Mouse (Mus musculus) heart, postnatal 10 days (tissue): ENCODE measurements around the gene Cxxc4. TPM values are rescaled to one million over a fixed set of nuclear protein-coding genes. Genes with fewer than 3 reads are reported as not detected.

ENCODE experiments used
- DNase-seq, 2 experiments: peaks; one replicate each; pipeline ENCODE4 v3.0.0; 2021
- intact Hi-C: fragments of 180-260 bp; cut with DNase I; formaldehyde crosslinking; loops from one replicate; pipeline ENCODE4 v1.15.1; 2025
- microRNA-seq, 2 experiments: library from miRNA; unstranded; fragments of <30 nt; microRNA quantifications; one replicate each; pipeline ENCODE4 v1.2.0; 2022
- total RNA-seq, 2 experiments: library from RNA; stranded (reverse); gene quantifications; 2 replicates each; pipeline ENCODE4 v1.2.3; 2021

Gene Cxxc4
- total RNA-seq, 2 experiments from 2014 or later = 2.3 to 2.7 TPM

DNA sequence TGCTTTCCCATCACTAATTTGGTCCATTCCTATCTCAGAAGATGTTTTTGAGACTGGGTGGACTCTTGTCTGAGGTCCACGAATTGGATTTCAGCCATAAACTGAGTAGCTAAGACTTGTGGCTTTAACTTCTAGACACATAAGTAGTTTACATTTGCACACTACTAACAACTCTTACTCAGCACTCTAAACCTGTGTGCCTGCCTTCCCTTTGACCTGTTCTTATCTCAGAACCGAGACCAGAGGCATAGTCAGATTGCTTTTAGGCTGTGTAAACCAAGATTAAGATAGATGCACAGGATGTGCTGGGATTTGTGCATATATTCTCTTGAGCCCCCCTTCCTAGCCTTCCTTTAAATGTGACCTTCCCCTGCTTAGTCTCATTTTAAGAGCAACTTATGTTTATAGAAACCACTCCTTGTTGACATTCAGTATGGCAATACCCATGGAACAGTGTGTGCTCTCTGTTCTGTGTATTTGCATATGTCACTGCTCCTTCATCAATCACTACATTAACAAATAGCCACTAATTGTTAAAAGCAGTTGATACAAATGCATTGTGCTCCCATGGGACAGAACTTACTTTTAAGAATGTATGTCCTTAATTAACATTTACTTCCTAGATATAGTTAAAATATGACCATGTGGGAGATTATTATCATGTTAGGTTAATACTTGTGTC lies 7.0 kb downstream of the Cxxc4 start:
- intact Hi-C loops = loop anchor here (10.0 kb wide), 1 partner anchor 181 kb away; no protein-coding TSS in a partner anchor
- DNase-seq = no peak

DNA sequence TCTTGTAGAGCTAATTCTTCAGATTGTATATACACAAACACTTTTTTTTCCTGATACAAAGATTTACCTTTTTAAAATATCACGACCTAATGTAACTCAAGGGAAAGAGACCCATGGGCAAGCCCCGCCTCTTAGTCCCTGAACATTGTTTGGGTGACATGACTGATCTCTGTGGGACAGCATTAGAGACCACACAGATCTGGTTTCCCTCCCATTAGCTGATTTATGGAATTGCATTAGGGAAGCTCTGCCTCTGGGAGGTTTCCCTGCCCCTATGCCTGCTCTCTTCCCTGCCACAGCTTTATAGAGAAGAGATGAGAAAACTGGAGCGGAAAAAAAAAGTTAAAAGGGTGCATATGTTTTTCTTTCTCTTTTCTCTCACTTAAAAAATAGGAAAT lies 7.6 kb downstream of the Cxxc4 start:
- no peak for DNase-seq
- intact Hi-C loops = loop anchor here (10.0 kb wide), 1 partner anchor 181 kb away; no protein-coding TSS in a partner anchor

DNA sequence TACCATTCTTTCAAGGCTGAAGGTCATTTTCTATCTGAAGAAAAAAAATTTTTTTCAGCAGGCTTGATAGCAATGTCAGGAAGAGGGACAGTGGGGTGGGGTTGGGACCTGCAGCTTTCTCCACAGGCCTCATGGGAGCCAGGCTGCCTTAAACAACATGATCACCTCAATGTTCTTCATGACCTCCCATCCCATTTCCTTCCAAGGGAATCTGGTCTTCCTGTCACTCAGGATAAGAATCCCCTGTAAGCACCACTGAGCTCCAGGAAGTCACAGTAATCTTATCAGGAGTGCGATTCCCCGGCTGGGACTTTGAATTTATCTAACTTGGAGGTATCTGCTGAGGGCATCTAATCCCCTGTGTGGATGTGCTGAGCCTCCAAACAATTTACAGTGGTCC lies 17.9 kb downstream of the Cxxc4 start:
- intact Hi-C loops = no loop called here
- no peak for DNase-seq

DNA sequence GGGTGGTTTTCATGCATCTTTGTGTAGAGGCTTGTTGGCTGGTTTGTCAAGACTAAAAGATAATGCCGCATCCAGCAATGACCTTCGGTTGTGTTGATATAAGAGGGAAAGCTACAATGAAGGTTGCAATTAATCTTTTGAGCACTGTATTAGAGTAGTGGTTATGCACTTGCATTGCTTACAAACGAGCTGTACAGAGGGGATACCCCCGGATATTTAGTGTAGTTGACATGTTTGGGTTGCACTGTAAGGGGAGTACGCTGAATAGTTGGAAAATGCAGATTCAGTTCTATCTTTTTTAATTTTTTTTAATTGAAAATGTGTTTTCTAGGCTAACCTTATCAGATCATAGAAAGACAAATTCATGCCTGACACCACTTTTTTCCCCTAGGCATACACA lies 22.4 kb downstream of the Cxxc4 start:
- intact Hi-C loops = no loop called here

DNA sequence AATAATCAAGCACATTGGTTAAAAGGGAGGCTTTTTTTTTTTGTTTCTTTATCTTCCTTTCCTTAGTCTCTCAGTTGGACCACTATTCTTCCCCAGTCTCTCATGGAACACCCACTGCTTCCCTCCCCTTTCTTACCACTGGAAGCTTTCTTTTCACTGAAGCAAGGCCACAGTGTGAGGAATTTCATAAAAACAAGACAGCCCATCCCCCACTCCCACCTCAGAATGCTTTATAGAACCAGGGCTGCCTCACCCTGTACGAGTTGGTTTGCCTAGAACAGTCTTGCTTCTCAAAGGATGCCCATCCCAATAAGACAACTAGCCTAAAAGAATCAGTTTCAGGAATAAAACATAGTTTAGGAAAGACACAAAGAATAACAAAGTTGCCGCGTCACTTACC lies 23.0 kb downstream of the Cxxc4 start:
- DNase-seq = no peak
- intact Hi-C loops = no loop called here

More for the DNA sequence above, 22.4 kb downstream of the Cxxc4 start:
- DNase-seq = no peak

DNA sequence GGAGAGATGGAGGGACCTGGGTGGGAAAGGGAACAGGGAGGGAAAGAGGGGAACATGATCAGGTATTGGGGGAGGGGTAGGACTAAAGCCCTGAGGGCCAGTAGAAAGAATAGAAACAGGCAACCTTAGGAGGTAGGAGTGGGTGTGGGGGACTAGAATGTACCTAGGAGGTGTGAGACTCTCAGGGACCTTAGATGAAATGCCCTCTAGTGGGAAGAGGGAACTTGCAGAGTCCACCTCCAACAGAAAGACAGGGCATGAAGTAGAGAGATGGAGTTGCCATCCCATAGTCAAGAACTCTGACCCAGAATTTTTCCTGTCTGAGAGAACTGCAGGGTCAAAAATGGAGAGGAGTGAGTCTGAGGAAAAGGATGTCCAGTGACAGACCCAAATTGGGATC lies 43.4 kb downstream of the Cxxc4 start:
- DNase-seq = no peak
- intact Hi-C loops = no loop called here

DNA sequence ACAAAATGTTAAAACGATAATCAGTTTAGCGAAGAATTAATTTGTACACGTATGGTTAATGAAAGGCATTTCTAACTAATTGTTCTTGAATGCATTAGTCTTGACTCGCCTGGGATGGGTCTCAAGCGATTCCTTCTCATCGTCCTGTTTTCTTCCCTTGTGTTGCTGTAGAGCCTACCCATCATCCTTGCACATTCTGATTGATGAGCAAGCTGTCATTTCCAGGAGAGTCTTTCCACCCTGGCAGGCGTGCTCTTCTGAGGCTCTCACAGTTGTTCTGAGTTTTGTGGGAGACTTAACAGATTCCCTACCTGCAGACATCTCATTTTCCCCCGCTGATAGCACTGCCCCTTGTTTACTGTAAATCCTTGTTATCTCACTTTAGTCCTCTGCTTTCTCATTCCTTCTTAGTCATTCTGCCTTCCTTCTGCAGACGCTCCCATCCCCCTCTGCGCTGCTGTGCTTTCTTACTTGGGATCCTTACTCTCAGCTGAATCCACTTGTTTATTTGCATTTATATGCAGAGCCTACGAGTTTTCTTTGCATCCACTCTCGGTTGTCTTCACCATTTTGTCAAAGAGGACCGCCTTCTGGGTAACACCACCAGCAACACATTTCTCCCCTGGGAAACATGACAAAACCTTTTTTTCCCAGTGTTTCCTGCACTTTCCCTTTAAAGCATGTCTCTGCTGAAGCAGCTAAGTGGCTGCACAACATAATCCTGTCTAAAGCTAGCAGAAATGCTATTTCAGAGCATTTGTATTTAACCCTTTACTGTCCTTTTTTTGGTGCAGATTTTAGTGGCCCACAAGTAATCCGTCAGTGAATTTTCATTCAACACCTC lies 45.5 kb downstream of the Cxxc4 start:
- DNase-seq = no peak
- intact Hi-C loops = no loop called here

DNA sequence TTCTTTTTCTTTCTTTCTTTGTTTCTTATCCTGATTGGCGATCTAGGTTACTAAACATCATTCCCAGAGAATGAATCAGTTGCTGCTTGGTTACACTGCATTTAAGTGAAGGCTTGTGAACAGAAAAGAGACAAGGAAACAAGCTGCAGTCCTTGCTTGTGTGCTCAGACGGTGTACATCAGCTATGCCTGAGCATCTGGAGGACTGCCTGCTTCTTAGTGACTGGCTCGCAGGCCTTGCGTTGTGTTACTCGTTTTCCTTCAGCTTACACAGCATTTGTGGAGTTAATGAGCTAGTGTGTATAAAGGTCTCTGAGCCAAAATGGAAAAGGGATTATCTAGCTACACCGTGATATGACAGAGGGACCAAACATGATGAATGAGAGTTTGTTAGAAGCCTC lies 58.9 kb downstream of the Cxxc4 start:
- DNase-seq = no peak
- intact Hi-C loops = loop anchor here (10.0 kb wide), 1 partner anchor 420 kb away; no protein-coding TSS in a partner anchor

DNA sequence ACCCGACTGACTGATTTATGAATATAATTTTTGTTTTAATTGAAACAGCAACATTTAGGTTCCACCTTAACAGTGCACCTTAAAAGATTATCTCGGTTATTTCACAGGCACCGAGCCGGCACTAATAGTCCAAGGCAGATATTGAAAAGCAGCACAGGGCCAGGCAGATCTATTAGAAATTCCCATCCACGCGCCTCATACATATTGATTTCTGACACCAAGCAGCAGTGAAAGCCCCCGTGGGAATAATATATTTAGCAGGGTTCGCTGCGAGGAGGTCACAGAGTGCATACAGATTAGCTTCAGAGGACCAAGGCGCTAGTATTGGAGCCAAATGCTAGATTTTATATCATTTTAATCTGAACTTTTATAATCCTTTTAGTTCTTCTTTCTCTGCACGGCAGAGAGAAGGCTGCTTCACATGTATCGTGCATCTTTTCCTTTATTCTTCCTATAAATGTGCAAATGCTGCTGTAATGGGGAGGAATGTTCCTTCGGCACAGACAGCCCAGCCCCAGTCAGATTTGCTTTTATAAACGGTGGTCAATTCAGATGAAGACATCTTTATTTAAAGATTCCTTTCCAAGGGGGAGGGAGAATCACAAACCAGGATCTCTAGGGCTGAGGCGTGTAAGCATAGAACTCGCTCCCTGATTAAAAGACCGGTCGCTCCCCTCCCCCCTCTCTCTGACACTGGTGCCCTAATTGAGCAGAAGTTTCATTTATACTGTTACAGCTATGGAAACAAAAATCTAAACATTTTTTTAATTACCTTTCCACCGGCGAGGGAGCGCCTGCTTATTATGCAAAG lies 66.6 kb downstream of the Cxxc4 start:
- intact Hi-C loops = no loop called here
- DNase-seq = peak; percentile 18 to 31

DNA sequence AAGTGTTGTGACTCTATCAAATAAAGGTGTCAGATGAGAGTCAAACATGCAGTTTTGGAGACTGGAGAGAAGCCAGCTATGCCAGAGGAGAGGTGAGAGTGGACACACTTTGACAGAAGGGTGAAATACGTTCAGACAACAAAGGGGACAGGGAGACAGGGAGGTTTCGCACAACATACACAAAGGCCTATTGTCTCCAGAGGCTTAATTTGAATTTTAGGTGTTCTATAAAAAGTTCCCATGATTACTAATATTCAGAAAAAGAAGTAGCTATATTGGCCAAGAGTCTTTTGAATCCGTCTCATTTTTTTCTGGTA lies 67.2 kb downstream of the Cxxc4 start:
- no peak for DNase-seq
- intact Hi-C loops = no loop called here

DNA sequence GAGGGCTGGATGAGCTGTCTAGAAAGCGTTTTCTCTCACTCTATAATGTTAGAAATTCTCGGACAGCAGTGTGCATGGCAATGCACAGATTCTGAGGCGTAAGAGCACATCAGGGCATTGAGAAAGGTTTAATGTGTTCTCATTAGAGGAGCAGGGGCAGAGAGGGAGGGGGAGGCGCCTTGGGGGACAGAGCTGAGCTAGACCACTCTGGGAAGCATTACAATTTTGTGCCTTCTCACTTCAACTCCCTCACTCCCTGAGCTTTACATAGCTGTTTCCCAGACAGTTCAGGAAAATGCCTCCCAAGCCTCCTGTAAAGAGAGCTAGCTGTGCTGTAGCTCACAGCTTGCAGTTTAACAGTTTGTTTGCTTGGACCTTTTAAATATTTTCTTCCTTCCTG lies 70.2 kb downstream of the Cxxc4 start:
- no peak for DNase-seq
- intact Hi-C loops = no loop called here

DNA sequence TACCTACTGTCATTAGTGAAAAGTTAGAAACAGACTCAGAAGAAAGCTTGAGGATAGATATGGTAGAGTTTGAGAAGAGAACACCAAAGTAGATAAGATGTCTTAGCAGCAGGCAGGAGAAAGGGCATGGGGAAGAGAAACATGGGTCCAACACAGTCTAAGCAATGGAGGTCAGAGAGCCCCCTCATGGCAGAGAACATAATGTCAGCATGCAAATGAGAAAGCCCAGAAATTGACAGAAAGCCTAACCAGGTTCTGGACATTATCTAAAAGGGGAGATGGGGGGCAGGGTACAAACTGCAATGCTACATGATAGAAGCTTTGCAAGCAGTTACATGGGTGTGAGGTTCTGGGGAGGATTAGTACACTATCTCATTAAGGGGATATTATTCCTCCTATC lies 71.5 kb downstream of the Cxxc4 start:
- intact Hi-C loops = no loop called here
- DNase-seq = no peak

Small RNA genes within 50 kb of the gene (microRNA-seq; reads per million reads assigned to microRNA genes)
- gene Mir1895 = 0 to 0.35 reads per million in 2 experiments
